Mouse (Mus musculus): ENCODE measurements around the gene Fam69a. TPM values are rescaled to one million over a fixed set of nuclear protein-coding genes. Genes with fewer than 3 reads are reported as not detected.

Gene Fam69a
- polyA plus RNA-seq, 2 experiments = 1.8 to 8.0 TPM

- peak overlapping the region; percentile 91 to 97 for H3K4me3 ChIP-seq (ENCODE audit: insufficient read depth in 1 of 2, low read depth in 2 of 2, low read length in 2 of 2)
- TF ChIP-seq CTCF (IDR thresholded peaks at IDR 0.05; ENCODE audit: low read depth) (no peak), EP300 (IDR thresholded peaks at IDR 0.05; ENCODE audit: low read depth) (peak; percentile 88)
- H3K9ac ChIP-seq (replicated peaks) = peak overlapping the region; percentile 89
- H3K27me3 ChIP-seq (ENCODE audit: control insufficient read depth, insufficient read depth, low read length) = no peaks in the 10 kb centered on the region
- H3K27ac ChIP-seq = peak overlapping the region; percentile 100
- DNase-seq (ENCODE audit: low read depth in 3 of 3, low spot score in 3 of 3) (peak; percentile 83 to 87 (median 83)), ATAC-seq (ENCODE audit: insufficient read depth) (peak; percentile 69)
- peaks cover 41 to 45% of the 10 kb centered on the region in 2 experiments for H3K4me1 ChIP-seq (replicated peaks; ENCODE audit: control insufficient read depth in 2 of 2, insufficient read depth in 2 of 2, low read length in 1 of 2)
- H3K36me3 ChIP-seq (replicated peaks; ENCODE audit: control insufficient read depth, insufficient read depth, low read depth) = peaks cover 20% of the 10 kb centered on the region
- no peaks in the 10 kb centered on the region for H3K9me3 ChIP-seq (ENCODE audit: control insufficient read depth, low read length)
- WGBS (ENCODE audit: insufficient replicate concordance) = 12% methylated on average over 7 of the region's 7 CpGs
- peak overlapping the region; percentile 75 for H3K4me2 ChIP-seq (ENCODE audit: low read depth)
These were observed 113.0 kb downstream of the Fam69a start for GRCm38 (mm10) chr5:107873886-107874302.

- H3K9ac ChIP-seq (replicated peaks) = peak overlapping the region; percentile 89
- peaks cover 20% of the 10 kb centered on the region for H3K36me3 ChIP-seq (replicated peaks; ENCODE audit: control insufficient read depth, insufficient read depth, low read depth)
- peak overlapping the region; percentile 75 for H3K4me2 ChIP-seq (ENCODE audit: low read depth)
- WGBS (ENCODE audit: insufficient replicate concordance) = 45% methylated on average over 6 of the region's 6 CpGs
- peak overlapping the region; percentile 100 for H3K27ac ChIP-seq
- DNase-seq (ENCODE audit: low read depth in 3 of 3, low spot score in 3 of 3) (no peak), ATAC-seq (ENCODE audit: insufficient read depth) (no peak)
- no peaks in the 10 kb centered on the region for H3K9me3 ChIP-seq (ENCODE audit: control insufficient read depth, low read length)
- TF ChIP-seq EP300 (IDR thresholded peaks at IDR 0.05; ENCODE audit: low read depth) (no peak), CTCF (IDR thresholded peaks at IDR 0.05; ENCODE audit: low read depth) (no peak)
- peak overlapping the region; percentile 91 to 97 for H3K4me3 ChIP-seq (ENCODE audit: insufficient read depth in 1 of 2, low read depth in 2 of 2, low read length in 2 of 2)
- H3K4me1 ChIP-seq (replicated peaks; ENCODE audit: control insufficient read depth in 2 of 2, insufficient read depth in 2 of 2, low read length in 1 of 2) = peaks cover 41 to 42% of the 10 kb centered on the region in 2 experiments
- H3K27me3 ChIP-seq (ENCODE audit: control insufficient read depth, insufficient read depth, low read length) = no peaks in the 10 kb centered on the region
These were observed 113.6 kb downstream of the Fam69a start for GRCm38 (mm10) chr5:107873330-107873729.

GRCm38 (mm10) chr5:107869701-107870100 lies 117.2 kb downstream of the Fam69a start:
- DNase-seq (ENCODE audit: low read depth in 3 of 3, low spot score in 3 of 3) = no peak
- Histone ChIP-seq H3K27ac (no peak overlapping the region), H3K36me3 (replicated peaks; ENCODE audit: control insufficient read depth, insufficient read depth, low read depth) (peaks cover 24% of the 10 kb centered on the region), H3K4me2 (ENCODE audit: low read depth) (peak overlapping the region; percentile 97), H3K27me3 (ENCODE audit: control insufficient read depth, insufficient read depth, low read length) (no peaks in the 10 kb centered on the region), H3K9ac (replicated peaks) (no peak overlapping the region), H3K4me3 (ENCODE audit: insufficient read depth in 1 of 2, low read depth in 2 of 2, low read length in 2 of 2) (peak overlapping the region; percentile 6 to 100; a peak in 3 of 4 replicates), H3K4me1 (replicated peaks; ENCODE audit: control insufficient read depth in 2 of 2, insufficient read depth in 2 of 2, low read length in 1 of 2) (peaks cover 53 to 60% of the 10 kb centered on the region in 2 experiments), H3K9me3 (ENCODE audit: control insufficient read depth, low read length) (no peaks in the 10 kb centered on the region)
- no peak for ATAC-seq (ENCODE audit: insufficient read depth)
- 37% methylated on average over 2 of the region's 2 CpGs for WGBS (ENCODE audit: insufficient replicate concordance)
- TF ChIP-seq CTCF (IDR thresholded peaks at IDR 0.05; ENCODE audit: low read depth) (no peak), EP300 (IDR thresholded peaks at IDR 0.05; ENCODE audit: low read depth) (no peak)

- H3K4me2 ChIP-seq (ENCODE audit: low read depth) = peak overlapping the region; percentile 97
- peaks cover 24% of the 10 kb centered on the region for H3K36me3 ChIP-seq (replicated peaks; ENCODE audit: control insufficient read depth, insufficient read depth, low read depth)
- WGBS (ENCODE audit: insufficient replicate concordance) = under 1% methylated on average over 58 of the region's 58 CpGs
- TF ChIP-seq CTCF (IDR thresholded peaks at IDR 0.05; ENCODE audit: low read depth) (no peak), EP300 (IDR thresholded peaks at IDR 0.05; ENCODE audit: low read depth) (no peak)
- H3K27ac ChIP-seq = peak overlapping the region; percentile 79
- no peaks in the 10 kb centered on the region for H3K9me3 ChIP-seq (ENCODE audit: control insufficient read depth, low read length)
- ATAC-seq (ENCODE audit: insufficient read depth) (peak; percentile 90), DNase-seq (ENCODE audit: low read depth in 3 of 3, low spot score in 3 of 3) (peak; percentile 77 to 81 (median 78))
- peak overlapping the region; percentile 71 to 100 for H3K4me3 ChIP-seq (ENCODE audit: insufficient read depth in 1 of 2, low read depth in 2 of 2, low read length in 2 of 2)
- peaks cover 56 to 60% of the 10 kb centered on the region in 2 experiments for H3K4me1 ChIP-seq (replicated peaks; ENCODE audit: control insufficient read depth in 2 of 2, insufficient read depth in 2 of 2, low read length in 1 of 2)
- peak overlapping the region; percentile 98 for H3K9ac ChIP-seq (replicated peaks)
- H3K27me3 ChIP-seq (ENCODE audit: control insufficient read depth, insufficient read depth, low read length) = no peaks in the 10 kb centered on the region
These were observed 117.9 kb downstream of the Fam69a start for GRCm38 (mm10) chr5:107868905-107869424.

DNA sequence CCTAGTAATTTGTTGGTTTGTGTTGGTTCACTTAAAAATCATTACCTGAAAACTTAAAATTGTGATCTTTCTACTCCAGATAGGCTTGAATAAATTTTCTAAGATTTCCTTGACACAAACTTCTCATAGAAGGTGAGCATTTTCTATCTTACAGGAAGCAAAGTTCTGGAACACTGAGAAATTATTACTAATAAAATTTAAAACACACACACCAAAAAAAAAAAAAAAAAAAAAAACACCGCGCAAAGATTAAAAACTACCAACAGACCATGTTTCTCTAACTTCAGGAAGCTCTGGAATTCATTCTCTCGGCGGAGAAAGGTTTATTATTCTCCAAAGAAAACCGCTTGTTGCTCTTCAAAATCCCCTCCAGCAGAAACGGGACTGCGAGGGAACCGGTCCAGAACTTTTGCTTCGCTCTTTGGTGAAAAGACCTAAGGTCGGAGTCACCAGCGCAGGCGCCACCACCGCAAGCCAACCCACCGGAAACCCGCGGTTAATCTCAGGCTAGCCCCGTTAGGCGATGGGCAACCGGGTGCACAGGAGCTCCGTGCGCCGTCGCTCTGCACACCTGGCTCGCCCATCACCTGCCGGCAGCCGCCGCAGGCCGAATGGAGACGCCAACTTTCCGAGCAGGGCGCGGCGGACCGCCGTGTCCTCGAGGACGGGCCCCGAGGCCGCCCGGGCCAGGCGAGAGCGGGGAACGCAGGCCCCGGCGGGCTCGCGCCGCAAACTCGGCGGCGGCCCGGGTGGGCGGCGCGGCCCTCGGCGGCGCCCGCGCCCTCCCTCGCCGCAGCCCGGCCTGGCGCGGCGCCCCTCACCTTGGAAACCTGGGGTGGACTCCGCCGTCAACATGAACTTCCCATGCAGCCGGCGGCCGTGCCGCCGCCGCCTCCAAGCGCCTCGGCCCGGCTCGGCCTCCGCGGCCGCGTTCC lies 118.6 kb downstream of the Fam69a start:
- no peaks in the 10 kb centered on the region for H3K9me3 ChIP-seq (ENCODE audit: control insufficient read depth, low read length)
- DNase-seq (ENCODE audit: low read depth in 3 of 3, low spot score in 3 of 3) (peak in 1 of 3 experiments; percentile 56), ATAC-seq (ENCODE audit: insufficient read depth) (peak; percentile 60)
- WGBS (ENCODE audit: insufficient replicate concordance) = under 1% methylated on average over 81 of the region's 82 CpGs
- H3K4me1 ChIP-seq (replicated peaks; ENCODE audit: control insufficient read depth in 2 of 2, insufficient read depth in 2 of 2, low read length in 1 of 2) = peaks cover 54 to 57% of the 10 kb centered on the region in 2 experiments
- H3K4me2 ChIP-seq (ENCODE audit: low read depth) = peak overlapping the region; percentile 97
- H3K36me3 ChIP-seq (replicated peaks; ENCODE audit: control insufficient read depth, insufficient read depth, low read depth) = peaks cover 24% of the 10 kb centered on the region
- peak overlapping the region; percentile 98 for H3K9ac ChIP-seq (replicated peaks)
- peak overlapping the region; percentile 79 for H3K27ac ChIP-seq
- no peaks in the 10 kb centered on the region for H3K27me3 ChIP-seq (ENCODE audit: control insufficient read depth, insufficient read depth, low read length)
- peak overlapping the region; percentile 71 to 100 for H3K4me3 ChIP-seq (ENCODE audit: insufficient read depth in 1 of 2, low read depth in 2 of 2, low read length in 2 of 2)
- TF ChIP-seq EP300 (IDR thresholded peaks at IDR 0.05; ENCODE audit: low read depth) (no peak), CTCF (IDR thresholded peaks at IDR 0.05; ENCODE audit: low read depth) (no peak)
